Mouse (Mus musculus) inflammation-experienced regulatory T-cells, adult 6 months (primary cell): ENCODE data around the gene Krtdap. TPM values are rescaled to one million over a fixed set of nuclear protein-coding genes. Genes with fewer than 3 reads are reported as not detected.

Experiments
- polyA plus RNA-seq, 3 experiments: library from polyadenylated mRNA; unstranded; fragments of 100-300 nt; shearing (Covaris generic); gene quantifications; one replicate each; pipeline ENCODE4 v1.2.1; 2017

Gene Krtdap
- polyA plus RNA-seq, 3 experiments from 2014 or later, result not detected

Other genes starting within 250 kb of the Krtdap start
- 1 to 10 TPM; 2.7 to 3.6 (median 2.8) TPM for gene Hspb6, start 235.7 kb upstream of the Krtdap start, polyA plus RNA-seq
- 1 to 10 TPM; 2.8 to 4.5 (median 4.0) TPM for gene Proser3, start 235.6 kb upstream of the Krtdap start, polyA plus RNA-seq
- gene Lin37, start 228.1 kb upstream of the Krtdap start, polyA plus RNA-seq, result 100 to 1,000 TPM in 2 of 3 experiments, 10 to 100 TPM in 1; 94.5 to 112 (median 109) TPM
- gene U2af1l4, start 224.6 kb upstream of the Krtdap start, polyA plus RNA-seq, result 10 to 100 TPM; 56.1 to 60.5 (median 60.0) TPM
- gene Gm49396, start 224.6 kb upstream of the Krtdap start, polyA plus RNA-seq, result 10 to 100 TPM; 45.7 to 85.3 (median 82.8) TPM
- 100 to 1,000 TPM; 271 to 363 (median 299) TPM for gene Psenen, start 224.3 kb upstream of the Krtdap start, polyA plus RNA-seq
- 100 to 1,000 TPM; 118 to 196 (median 157) TPM for gene Igflr1, start 222.5 kb upstream of the Krtdap start, polyA plus RNA-seq
- gene Kmt2b, start 199.2 kb upstream of the Krtdap start, polyA plus RNA-seq, result 10 to 100 TPM; 15.7 to 23.0 (median 22.6) TPM
- 10 to 100 TPM; 11.7 to 28.7 (median 11.9) TPM for gene Zbtb32, start 189.0 kb upstream of the Krtdap start, polyA plus RNA-seq
- gene Upk1a, start 175.0 kb upstream of the Krtdap start, polyA plus RNA-seq, result 1 to 10 TPM in 2 of 3 experiments, under 1 TPM in 1; 0.47 to 3.1 (median 1.5) TPM
- 100 to 1,000 TPM; 376 to 780 (median 668) TPM for gene Cox6b1, start 161.7 kb upstream of the Krtdap start, polyA plus RNA-seq
- gene Etv2, start 152.0 kb upstream of the Krtdap start, polyA plus RNA-seq, result not detected
- 10 to 100 TPM; 21.7 to 30.7 (median 28.0) TPM for gene Rbm42, start 137.6 kb upstream of the Krtdap start, polyA plus RNA-seq
- gene Haus5, start 122.9 kb upstream of the Krtdap start, polyA plus RNA-seq, result 10 to 100 TPM; 23.9 to 33.9 (median 26.4) TPM
- gene Pmis2, start 116.3 kb upstream of the Krtdap start, polyA plus RNA-seq, result not detected
- gene 2200002J24Rik, start 89.0 kb upstream of the Krtdap start, polyA plus RNA-seq, result not detected
- gene Atp4a, start 75.7 kb upstream of the Krtdap start, polyA plus RNA-seq, result not detected
- 10 to 100 TPM; 43.1 to 55.2 (median 48.6) TPM for gene Tmem147, start 58.4 kb upstream of the Krtdap start, polyA plus RNA-seq
- under 1 TPM in 2 of 3 experiments, not detected in 1; 0.39 to 0.46 TPM for gene Gapdhs, start 44.2 kb upstream of the Krtdap start, polyA plus RNA-seq
- gene Sbsn, start 36.4 kb upstream of the Krtdap start, polyA plus RNA-seq, result 1 to 10 TPM in 2 of 3 experiments, not detected in 1; 1.5 to 1.6 TPM
- gene Dmkn, start 24.1 kb upstream of the Krtdap start, polyA plus RNA-seq, result not detected
- gene Ffar2, start 35.9 kb downstream of the Krtdap start, polyA plus RNA-seq, result 1 to 10 TPM in 1 of 3 experiments, under 1 TPM in 2; 0.50 to 3.1 (median 0.82) TPM
- under 1 TPM in 1 of 3 experiments, not detected in 2; 0.27 TPM for gene Ffar3, start 68.3 kb downstream of the Krtdap start, polyA plus RNA-seq
- gene Ffar1, start 73.7 kb downstream of the Krtdap start, polyA plus RNA-seq, result under 1 TPM in 2 of 3 experiments, not detected in 1; 0.17 to 0.20 TPM
- gene Cd22, start 92.4 kb downstream of the Krtdap start, polyA plus RNA-seq, result 10 to 100 TPM; 10.5 to 17.5 (median 12.3) TPM
- gene Mag, start 127.0 kb downstream of the Krtdap start, polyA plus RNA-seq, result not detected
- not detected for gene Hamp2, start 136.8 kb downstream of the Krtdap start, polyA plus RNA-seq
- not detected for gene Hamp, start 156.1 kb downstream of the Krtdap start, polyA plus RNA-seq
- 10 to 100 TPM in 2 of 3 experiments, 1 to 10 TPM in 1; 8.8 to 18.8 (median 13.6) TPM for gene Usf2, start 168.9 kb downstream of the Krtdap start, polyA plus RNA-seq
- 1 to 10 TPM; 1.1 to 2.1 (median 1.4) TPM for gene Lsr, start 185.6 kb downstream of the Krtdap start, polyA plus RNA-seq
- 1 to 10 TPM in 1 of 3 experiments, under 1 TPM in 2; 0.55 to 1.0 (median 0.96) TPM for gene Fam187b, start 185.9 kb downstream of the Krtdap start, polyA plus RNA-seq